Mouse (Mus musculus) bone marrow, adult 2 months (tissue): ENCODE measurements around the gene Zfp384. TPM values are rescaled to one million over a fixed set of nuclear protein-coding genes. Genes with fewer than 3 reads are reported as not detected.

Source experiments
- H3K27ac ChIP-seq: fragments of 200-500 bp; 2 replicates; pipeline ENCODE4 v1.5.1; 2012; ENCODE audit warnings: low read depth, mild to moderate bottlenecking, control low read depth, inconsistent platforms, low read length; ENCODE audit not compliant: control insufficient read depth, poor library complexity, insufficient read depth
- H3K4me1 ChIP-seq: fragments of 200-500 bp; 2 replicates; pipeline ENCODE4 v1.6.1; 2011; ENCODE audit warnings: low read length; ENCODE audit not compliant: control insufficient read depth, insufficient read depth
- H3K4me3 ChIP-seq: fragments of 200-500 bp; replicated peaks from 2 replicates; pipeline ENCODE3; 2011; ENCODE audit warnings: mild to moderate bottlenecking, low read depth, low read length, control low read depth; ENCODE audit not compliant: control insufficient read depth
- CTCF ChIP-seq: fragments of 200-500 bp; IDR thresholded peaks from 2 replicates; pipeline ENCODE4 v1.5.1; 2011; ENCODE audit warnings: low read length, control low read depth; ENCODE audit not compliant: control insufficient read depth, insufficient read depth
- POLR2A ChIP-seq: fragments of 200-500 bp; IDR thresholded peaks from 2 replicates; pipeline ENCODE4 v1.6.1; 2011; ENCODE audit warnings: low read depth, mild to moderate bottlenecking, control low read depth, low read length, borderline replicate concordance; ENCODE audit not compliant: control insufficient read depth
- WGBS: fragments of 180-500 bp; shearing (Covaris S2); methylation state at CpG from one replicate; pipeline ENCODE4 v1.1.7; 2018; 5-methylcytosine and 5-hydroxymethylcytosine counted together
- polyA plus RNA-seq: library from polyadenylated mRNA; stranded (reverse); fragments of >200 nt; gene quantifications from 2 replicates; pipeline ENCODE4 v1.2.4, GENCODE M21; 2011; ENCODE audit warnings: low replicate concordance; ENCODE audit not compliant: missing spikeins, insufficient read depth, insufficient read length

Gene Zfp384
- polyA plus RNA-seq, 1 experiment, result 46.0 TPM

- no peak overlapping the region for H3K27ac ChIP-seq
- whole genome bisulfite sequencing, result 89% methylated on average over 16 of the region's 16 CpGs
- TF ChIP-seq CTCF, result no peak
- no peak for TF ChIP-seq POLR2A
- H3K4me1 ChIP-seq, result no peaks in the 10 kb centered on the region
- H3K4me3 ChIP-seq, result no peak overlapping the region
Measured at GRCm38 (mm10) chr6:125031604-125032003, 22.7 kb downstream of the Zfp384 start.

DNA sequence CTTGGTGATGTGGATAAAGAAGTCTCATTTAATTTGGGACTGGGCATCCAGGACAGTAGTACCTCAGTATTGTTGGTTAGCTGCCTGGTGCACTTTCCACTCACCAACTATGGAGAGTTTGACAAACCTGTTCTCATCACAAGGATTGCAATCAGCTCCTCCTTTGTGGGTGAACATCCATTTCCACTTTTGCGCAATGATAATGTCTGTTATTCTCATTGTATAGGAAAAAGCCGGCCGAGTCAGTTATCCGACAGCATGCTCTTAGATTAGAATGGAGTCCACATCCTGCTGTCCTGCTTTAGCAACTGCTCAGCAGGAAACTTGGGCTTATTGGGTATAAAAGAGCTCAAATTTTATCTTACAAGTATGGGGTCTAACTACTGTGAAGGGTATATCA, 29.7 kb downstream of the Zfp384 start:
- Histone ChIP-seq H3K4me3 (no peak overlapping the region), H3K27ac (no peak overlapping the region), H3K4me1 (no peaks in the 10 kb centered on the region; the same call in 1 of the 2 replicates)
- 65% methylated on average over 4 of the region's 4 CpGs for WGBS
- TF ChIP-seq POLR2A (no peak), CTCF (no peak)

DNA sequence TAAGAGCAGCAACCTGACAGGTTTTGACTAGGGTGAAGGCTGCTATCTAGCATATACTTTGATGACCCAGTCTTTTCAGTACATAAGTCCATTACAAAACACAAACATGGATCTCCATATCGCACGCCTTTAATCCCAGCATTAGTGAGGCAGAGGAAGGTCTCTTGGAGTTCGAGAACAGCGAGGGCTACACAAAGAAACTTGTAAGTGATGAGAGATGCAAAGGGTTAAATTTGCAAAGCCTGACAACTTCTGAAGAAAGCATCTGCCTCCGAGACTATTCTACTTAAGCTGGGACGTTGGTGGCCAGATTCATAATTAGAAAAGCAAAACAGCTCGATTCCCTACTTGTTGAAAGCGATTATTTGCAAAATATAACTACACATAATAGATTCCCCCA, 30.2 kb downstream of the Zfp384 start:
- Histone ChIP-seq H3K27ac (no peak overlapping the region), H3K4me3 (peak overlapping the region; percentile 58), H3K4me1 (no peaks in the 10 kb centered on the region; the same call in 1 of the 2 replicates)
- 12% methylated on average over 8 of the region's 8 CpGs for WGBS
- no peak for TF ChIP-seq CTCF

GRCm38 (mm10) chr6:125039533-125040153, 30.7 kb downstream of the Zfp384 start, which contains the start of gene Ing4:
Ing4 (plus strand) TSS chr6:125039760.
- Histone ChIP-seq H3K27ac (peak within 1 kb of the TSS; percentile 65), H3K4me3 (peak within 1 kb of the TSS; percentile 96), H3K4me1 (no peaks in the 10 kb centered on the region; the same call in 1 of the 2 replicates)
- TF ChIP-seq POLR2A (no peak), CTCF (no peak; the same call in 1 of the 2 replicates)
- WGBS, result under 1% methylated on average over 26 of the region's 26 CpGs

GRCm38 (mm10) chr6:125040221-125040620, 31.3 kb downstream of the Zfp384 start:
- no peak overlapping the region for H3K27ac ChIP-seq
- TF ChIP-seq CTCF (no peak), POLR2A (no peak)
- H3K4me1 ChIP-seq, result no peaks in the 10 kb centered on the region; the same call in 1 of the 2 replicates

GRCm38 (mm10) chr6:125041047-125041446, 32.1 kb downstream of the Zfp384 start:
- Histone ChIP-seq H3K4me1 (no peaks in the 10 kb centered on the region; the same call in 1 of the 2 replicates), H3K27ac (peak overlapping the region; percentile 56), H3K4me3 (no peak overlapping the region)
- WGBS, result 26% methylated on average over 7 of the region's 7 CpGs
- no peak for TF ChIP-seq CTCF
- no peak for TF ChIP-seq POLR2A

More at GRCm38 (mm10) chr6:125040221-125040620, 31.3 kb downstream of the Zfp384 start:
- WGBS, result 1% methylated on average over 7 of the region's 7 CpGs
- peak overlapping the region; percentile 96 for H3K4me3 ChIP-seq

DNA sequence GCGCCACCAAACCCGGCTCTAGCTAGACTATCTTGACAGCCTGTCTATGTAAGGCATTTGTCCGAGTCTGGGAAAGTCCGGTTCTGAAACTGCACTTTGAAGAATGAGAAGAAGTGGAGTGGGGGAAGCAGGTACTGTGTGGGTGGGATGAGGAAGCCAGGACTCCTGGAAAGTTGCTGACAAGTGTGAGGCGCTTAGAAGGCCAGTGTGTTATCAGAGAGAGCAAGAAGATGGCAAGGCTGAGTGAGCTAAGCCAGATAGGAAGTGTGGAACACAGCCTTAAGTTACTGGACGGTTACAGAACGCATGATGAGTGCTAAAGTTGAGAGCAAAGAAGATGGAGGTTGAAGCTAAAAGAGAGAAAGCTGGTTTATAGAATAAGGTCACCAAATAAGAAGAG, 33.1 kb downstream of the Zfp384 start:
- 86% methylated on average over 7 of the region's 7 CpGs for WGBS
- no peaks in the 10 kb centered on the region; the same call in 1 of the 2 replicates for H3K4me1 ChIP-seq
- no peak overlapping the region for H3K4me3 ChIP-seq
- no peak for TF ChIP-seq CTCF
- TF ChIP-seq POLR2A, result no peak
- no peak overlapping the region for H3K27ac ChIP-seq

DNA sequence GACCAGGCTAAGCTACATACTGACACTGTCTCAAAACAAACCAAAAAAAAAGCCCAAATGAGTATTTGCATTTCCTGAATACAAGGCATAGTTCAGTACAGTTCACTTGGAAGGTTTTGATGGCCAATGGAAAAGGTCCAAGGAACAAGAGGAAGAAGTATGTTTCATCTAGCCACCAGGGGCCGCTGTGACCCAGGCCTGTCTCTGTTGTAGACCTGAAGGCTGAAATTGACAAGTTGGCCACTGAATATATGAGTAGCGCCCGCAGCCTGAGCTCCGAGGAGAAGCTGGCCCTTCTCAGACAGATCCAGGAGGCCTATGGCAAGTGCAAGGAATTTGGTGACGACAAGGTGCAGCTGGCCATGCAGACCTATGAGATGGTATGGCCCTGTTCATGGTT, 37.7 kb downstream of the Zfp384 start:
- WGBS, result 30% methylated on average over 5 of the region's 5 CpGs
- H3K27ac ChIP-seq, result no peak overlapping the region
- H3K4me3 ChIP-seq, result no peak overlapping the region
- no peaks in the 10 kb centered on the region for H3K4me1 ChIP-seq
- TF ChIP-seq CTCF (peak; percentile 88), POLR2A (no peak)
